Mouse (Mus musculus): ENCODE measurements around the gene Prkn.

Gene Prkn

DNA sequence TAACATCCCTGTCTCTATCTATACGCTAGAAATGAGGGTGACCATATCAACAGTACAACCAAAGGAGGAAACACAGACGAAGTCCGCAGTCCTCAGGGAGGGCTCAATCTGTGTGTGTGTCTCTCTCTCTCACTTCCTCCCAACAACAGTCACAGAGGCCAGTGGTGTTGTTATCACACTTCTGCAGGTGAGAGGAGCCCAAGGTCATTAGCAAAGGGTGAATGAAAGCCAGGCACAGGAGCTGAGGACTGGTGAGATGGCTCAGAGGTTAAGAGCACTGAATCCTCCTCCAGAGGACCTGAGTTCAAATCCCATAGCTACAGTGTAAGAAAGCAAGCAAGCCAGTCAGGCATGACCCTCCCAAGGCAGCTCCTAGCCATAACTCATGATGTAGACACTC lies 1199.7 kb downstream of the Prkn start:
- DNase-seq (ENCODE audit: extremely low spot score), result no peak

DNA sequence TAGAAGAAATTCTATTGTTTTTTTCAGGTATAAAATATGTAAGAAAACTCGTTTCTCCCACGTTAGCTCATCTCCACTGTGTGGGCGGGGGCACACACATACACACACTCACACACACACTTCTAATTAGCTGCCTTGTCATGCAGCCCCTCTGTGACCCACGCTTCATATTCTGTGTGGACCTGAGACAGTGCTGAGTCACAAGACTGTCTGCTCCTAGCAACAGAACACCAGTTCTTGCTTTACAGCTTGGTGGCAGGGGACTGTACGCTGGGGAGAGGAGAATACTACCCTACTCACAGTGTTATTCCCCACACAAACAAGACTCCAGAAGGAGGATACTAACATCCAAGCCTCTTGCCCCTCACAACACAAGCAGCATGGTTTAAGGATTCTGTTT lies 1200.4 kb downstream of the Prkn start:
- DNase-seq (ENCODE audit: extremely low spot score), result no peak

DNA sequence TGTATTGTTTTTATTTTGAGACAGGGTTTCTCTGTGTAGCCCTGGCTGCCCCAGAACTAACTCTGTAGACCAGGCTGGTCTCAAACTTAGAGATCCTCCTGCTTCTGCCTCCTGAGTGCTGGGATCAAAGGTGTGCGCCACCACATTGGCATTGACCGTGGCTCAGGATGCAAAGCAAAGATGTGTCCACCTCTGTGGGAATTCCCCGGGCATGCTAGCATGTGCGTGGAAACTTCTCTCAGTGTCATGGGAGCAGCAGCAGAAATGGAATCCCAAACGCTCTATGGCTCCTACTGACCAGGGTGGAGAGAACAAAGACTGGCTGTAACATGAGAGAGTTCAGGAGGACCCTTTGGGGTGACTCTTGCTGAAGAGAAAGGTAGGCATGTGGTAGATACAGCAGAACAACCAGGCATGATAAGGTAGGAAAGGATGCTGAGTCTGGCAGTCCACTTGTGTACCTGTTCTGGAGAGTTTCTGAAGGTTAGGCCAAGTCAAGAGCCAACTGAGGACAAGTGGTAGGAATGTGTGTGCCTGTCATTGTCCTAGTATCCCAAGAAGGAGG lies 1201.0 kb downstream of the Prkn start:
- DNase-seq (ENCODE audit: extremely low spot score), result no peak

DNA sequence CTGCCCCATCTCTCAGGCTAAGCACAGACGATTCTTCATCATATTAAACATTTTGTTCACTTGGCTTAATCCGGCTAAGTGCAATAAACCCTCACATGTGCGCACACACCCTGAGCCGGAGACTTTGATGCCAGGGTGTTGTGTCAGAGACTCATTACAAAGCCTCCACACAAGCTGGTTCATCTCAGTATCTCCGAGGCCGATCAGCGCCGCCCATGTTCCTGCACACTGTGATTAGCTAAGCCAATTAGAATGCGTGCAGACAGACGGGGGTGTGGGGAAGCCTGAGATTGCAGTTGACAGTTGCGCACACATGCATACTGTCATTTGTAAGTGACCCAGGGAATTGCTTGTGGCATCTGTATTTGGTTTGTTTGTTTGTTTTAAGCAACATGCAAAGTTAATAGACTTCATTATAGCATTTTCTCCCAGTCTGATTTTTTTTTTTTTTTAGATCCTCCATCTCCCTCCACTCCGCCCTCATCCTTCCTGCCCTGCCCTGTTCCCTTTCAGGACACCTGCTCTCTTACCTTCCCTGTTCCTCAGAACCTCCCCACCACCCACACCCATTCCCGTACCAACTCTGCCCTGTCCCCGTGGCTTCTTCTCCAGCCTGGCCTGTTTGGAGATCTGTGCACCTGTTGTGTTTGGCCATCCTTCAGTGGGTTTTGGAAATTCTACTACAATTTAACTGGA lies 1202.5 kb downstream of the Prkn start:
- no peak for DNase-seq (ENCODE audit: extremely low spot score)

DNA sequence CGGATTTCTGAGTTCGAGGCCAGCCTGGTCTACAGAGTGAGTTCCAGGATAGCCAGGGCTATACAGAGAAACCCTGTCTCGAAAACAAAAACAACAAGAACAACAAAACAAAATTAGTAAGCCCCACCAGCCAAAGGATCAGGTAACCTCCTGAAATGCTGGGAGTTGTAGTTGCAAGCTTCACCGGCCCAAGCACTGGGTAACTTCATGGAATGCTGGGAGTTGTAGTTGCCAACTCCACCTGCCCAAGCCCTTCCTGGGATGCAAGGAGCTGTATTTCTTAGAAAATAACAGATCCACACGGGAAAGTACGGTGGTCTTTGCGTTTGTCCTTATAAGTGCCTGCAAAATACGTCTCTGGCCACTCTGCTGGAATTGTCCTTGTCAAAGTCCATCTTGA lies 1204.0 kb downstream of the Prkn start:
- no peak for DNase-seq (ENCODE audit: extremely low spot score)

DNA sequence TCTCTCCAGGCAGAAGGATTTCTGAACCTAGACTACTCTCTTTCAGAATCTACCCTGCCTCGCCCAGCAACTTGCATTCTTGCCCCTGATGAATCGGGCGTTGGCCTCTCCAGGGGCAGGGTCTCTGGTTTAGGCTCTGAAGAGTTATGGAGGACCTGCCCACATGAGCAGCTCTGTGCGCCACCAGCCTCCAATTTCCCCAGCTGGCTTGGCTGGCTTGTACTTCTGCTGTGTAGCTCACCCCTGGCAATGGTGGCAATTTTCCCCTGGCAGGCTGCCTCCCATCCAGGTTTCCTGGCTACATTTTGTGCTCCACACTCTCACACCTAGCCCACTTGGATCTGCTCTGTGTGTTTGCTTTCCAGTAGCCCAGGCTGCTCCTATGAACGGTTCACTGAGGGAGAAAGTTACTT lies 1205.7 kb downstream of the Prkn start:
- DNase-seq (ENCODE audit: extremely low spot score), result no peak

DNA sequence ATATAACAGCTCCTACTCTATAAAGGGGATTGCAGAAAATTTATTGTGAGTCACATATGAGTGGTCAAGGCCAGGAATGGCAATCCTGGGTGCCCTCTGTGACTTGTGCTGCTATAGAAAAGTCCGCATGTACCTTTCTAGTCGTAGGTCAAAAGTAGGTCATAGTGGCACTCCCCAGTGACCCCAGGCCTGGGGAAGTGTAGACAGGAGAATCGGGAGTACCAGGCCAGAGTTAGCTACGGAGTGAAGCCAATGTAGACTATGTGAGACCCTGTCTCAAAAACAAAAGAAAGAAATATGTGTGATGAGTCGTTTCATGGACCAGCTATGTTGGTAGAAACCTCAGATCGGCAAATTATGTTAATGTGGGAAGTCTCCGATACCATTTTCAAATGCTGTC lies 1206.8 kb downstream of the Prkn start:
- DNase-seq (ENCODE audit: extremely low spot score), result no peak

DNA sequence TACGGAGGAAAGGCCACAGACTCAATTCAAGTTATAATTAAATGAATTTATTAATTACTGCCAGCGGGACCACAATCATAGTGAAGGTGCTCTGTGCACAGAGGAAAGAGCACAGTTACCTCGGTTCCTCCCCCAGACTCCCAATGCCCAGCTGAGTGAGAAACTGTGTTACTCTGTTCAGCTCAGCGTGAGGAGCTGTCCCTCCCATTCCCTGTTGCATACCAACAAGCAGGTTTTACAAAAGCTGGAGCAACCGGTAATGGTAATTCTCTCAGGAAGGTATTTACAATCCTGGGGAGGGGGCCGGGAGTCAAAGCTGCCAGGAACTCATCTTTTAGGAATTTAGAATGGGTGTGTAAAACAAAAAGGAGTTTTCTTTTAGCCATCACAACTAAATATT lies 1207.3 kb downstream of the Prkn start:
- DNase-seq (ENCODE audit: extremely low spot score), result no peak

DNA sequence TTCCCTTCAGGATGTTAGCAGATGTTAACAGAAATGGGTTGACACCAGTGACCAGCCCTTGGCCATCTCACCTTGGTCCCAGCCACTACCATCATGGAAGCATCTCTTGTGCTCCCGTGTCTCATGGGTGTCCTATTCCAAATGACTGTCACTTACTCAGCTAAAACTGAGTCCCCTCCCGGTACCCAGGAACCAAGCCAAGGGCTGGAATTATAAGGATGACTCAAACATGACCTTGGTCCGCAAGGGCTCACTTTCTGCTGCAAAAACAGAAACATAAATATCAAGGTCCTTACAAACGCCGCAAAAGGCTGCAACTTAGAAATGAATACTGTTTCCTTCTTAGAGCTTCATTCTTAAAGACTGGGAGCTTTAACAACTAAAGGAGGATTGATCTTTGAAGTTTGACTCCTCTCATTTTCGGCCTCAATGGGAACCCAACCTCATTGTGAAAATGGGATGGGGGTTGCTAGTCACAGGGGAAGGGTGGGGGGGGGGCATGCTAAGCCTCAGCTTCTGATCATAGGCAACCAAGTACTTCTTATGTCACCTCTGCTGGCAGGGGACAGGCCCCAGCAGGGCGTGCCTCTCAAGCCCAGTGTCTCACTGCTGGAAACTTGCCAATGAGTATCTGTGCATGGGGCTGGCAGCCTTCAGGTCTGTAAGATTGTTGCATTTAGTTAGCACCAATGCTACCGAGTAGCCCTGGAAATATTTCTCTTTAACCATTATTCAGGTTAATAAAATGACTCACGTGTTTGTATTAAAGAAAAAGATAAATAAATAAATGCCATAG lies 1208.7 kb downstream of the Prkn start:
- no peak for DNase-seq (ENCODE audit: extremely low spot score)

DNA sequence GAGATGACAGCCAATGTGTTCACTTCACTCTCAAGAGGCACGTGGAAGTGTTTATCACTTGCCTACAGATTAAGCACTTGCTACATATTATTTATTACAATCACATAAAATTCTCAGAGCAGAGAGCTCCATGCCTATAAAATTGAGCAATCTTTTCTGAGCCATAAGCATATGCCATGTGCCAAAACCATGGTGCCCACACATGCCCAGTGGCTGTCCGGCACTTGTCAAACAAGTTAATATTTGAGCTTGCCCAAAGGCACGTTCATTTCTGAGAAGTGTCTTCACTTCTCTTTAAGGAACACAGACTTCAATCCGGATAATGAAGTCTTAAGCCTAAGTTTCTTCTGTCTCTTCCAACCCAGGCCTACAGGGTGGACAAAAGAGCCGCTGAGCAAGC lies 1210.1 kb downstream of the Prkn start:
- DNase-seq (ENCODE audit: extremely low spot score), result no peak

DNA sequence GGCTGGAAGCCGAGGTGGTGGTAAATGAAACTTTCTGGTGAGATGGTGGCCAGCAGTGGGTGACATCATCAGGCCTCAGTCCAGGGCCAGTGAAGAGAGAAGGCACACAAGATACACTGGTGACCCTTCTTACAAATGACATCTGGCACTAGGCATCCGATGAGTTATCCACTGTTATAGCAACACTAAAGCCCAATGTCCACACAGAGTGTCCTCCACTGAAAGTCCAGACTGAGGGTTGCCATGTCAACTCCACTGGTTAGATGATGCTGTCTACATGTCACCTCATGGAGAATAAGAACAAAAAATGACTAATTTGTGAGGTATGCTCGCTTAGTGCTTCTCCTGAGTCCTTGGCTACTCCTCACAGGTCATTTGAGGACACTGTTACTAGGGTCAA lies 1210.8 kb downstream of the Prkn start:
- no peak for DNase-seq (ENCODE audit: extremely low spot score)

DNA sequence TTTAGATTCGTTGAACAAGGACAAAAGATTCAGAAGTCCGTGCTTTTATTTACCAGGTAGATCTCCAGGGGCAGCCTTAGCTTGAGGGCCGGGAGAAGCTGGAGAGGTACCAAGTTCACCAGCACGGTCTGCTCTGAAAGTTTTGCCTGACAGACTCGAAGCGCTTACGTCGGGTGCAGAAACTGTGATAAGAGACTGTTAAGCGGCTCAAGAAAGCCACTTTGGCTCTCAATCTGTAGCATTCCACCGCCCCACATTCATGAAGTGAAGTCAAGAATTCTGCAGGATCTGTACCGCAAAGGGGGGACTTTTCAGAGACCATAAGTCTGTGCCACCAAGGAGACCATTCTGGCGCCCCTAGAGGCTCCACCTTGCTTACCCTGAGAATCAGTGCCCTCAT lies 1212.5 kb downstream of the Prkn start:
- no peak for DNase-seq (ENCODE audit: extremely low spot score)

DNA sequence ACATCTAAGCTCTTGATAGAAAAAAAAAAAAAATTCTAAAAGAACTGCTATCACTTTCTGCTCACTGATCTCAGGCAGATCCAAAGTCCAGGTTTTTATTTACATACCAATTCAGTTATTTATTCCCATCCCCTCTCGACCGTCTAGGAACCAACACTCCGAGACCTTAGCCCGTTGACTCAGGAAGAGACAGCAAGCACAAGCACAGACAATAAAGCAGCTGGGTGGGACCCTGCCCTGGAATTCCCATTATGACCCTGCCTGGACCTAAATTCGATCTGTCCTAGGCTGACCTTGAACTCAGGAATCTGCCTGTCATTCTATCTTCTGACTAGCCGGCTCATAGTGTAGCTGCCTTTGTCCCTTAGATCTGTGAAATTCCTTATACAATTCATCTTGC lies 1218.9 kb downstream of the Prkn start:
- DNase-seq (ENCODE audit: extremely low spot score), result no peak

DNA sequence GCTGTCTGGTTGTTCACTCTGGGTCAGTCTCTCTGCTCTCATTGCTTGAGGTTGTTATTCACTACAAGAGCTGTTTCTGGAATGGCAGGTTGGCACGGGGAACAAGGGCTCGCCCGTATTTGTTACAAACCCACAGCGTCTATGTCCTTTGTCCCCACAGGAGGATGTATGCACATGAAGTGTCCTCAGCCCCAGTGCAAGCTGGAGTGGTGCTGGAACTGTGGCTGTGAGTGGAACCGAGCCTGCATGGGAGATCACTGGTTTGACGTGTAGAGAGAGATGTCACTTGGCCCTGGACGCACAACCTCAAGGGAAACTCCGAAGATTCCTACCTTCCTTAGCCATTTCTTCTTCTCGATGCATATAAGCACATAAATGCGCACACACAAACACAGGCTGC lies 1221.2 kb downstream of the Prkn start:
- no peak for DNase-seq (ENCODE audit: extremely low spot score)

DNA sequence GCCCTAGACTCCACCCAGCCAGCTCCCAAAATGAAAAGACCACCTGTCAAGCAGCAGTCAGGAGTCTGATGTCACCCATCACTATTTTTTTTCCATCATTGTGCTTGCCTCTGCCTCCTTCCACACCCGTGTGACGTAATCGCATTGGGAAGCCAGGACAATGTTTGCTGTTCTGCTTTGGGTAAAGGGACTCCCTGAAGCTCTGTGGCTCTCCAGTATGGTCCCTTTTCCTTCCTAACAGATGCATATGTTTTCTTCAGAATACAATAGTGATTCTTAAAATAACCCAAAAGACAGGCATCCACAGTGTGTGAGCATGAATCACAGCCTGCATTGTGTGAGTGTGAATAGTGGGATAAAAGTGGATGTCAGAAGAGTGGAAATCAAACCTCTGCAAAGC lies 1222.7 kb downstream of the Prkn start:
- DNase-seq (ENCODE audit: extremely low spot score), result no peak

DNA sequence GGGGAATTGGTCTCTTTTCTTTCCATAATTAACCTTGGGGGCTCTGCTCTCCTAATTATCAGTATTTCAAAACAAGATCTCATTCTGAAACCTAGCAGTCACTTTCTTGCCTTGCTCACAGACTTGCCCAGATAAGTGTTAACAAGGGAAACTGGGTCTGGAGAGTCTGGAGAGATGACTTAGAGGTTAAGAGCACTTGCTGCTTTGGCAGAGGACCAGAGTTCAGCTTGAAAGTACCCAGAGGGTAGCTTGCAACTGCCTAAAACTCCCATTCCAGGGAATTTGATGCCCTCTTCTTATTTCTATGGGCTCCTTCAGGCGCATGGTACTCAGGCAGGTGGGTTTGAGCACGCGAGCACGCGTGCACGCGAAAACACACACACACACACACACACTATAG lies 1223.3 kb downstream of the Prkn start:
- no peak for DNase-seq (ENCODE audit: extremely low spot score)

DNA sequence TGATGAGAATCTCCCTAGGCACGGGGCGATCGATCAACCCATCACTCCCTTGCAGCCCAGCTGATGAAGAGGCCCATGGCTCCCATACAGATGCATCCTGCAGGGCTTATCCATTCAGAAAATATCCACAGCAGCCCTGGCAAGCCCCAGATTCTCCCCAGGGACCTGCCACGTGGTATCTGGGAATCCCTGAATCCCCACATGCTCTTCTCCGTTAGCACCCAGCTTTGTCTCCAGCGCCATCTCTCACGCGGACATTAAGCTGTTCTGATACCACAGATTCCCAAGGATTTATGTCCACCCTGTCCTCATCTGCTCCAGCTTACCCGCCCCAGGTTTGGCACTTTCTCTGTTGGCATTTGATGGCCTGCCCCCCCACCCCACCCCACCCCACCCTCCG lies 1225.9 kb downstream of the Prkn start:
- DNase-seq (ENCODE audit: extremely low spot score), result no peak

DNA sequence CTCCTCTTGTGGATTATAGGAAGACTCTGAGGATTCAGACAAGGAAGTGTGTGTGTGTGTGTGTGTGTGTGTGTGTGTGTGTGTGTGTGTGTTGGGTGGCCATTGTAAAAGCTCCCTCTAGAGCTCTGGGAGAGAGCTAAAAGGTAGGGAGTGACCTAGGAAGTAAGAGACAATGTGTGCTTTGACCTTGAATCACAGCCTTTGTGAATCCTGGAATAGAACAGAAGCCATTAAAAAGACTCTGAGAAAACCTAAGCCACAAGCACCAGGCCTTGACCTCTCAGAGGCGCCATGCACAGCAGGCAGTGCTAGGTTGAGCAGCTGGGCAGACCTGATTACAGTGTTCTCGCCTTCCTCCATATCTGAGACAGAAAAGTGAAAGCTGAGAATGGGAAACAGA lies 1236.6 kb downstream of the Prkn start:
- no peak for DNase-seq (ENCODE audit: extremely low spot score)

DNA sequence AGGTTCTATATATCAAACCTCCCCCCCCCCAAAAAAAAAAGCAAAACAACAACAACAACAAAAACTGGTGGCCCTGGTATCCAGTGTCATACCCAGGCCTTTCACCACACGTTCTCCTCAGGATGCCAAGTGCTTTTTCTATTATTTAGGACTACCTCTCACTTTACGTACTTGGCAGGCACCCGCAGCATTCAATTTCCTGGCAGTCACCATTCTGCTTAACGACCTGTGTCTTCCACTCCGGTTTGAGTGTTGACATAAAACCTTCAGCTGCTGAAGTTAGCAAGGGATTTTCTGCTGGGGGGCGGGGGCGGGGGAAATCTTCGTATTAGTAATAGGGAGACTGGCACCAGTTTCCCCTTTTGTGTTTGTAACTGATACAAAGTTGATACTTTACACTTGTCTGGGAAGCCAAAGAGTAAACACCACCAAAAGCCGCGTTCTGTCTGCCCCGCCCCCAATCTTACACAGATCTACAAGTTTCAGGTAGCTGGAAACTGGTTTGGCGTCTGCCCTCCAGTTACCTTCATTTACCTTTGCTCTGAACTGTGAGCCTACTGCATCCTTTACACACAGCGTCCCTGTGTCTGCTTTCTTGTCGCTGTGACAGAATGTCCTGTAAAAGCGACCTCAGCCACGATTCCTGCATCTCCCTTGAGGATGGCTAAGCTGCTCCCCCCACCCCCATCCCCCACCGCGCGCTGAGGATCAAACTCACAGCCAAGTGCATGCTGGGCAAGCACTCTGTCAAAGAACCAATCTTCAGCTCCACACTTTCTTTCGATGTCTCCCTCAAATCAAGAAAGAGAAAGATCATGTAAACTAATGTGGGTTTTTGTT lies 1240.7 kb downstream of the Prkn start:
- DNase-seq (ENCODE audit: extremely low spot score), result no peak

DNA sequence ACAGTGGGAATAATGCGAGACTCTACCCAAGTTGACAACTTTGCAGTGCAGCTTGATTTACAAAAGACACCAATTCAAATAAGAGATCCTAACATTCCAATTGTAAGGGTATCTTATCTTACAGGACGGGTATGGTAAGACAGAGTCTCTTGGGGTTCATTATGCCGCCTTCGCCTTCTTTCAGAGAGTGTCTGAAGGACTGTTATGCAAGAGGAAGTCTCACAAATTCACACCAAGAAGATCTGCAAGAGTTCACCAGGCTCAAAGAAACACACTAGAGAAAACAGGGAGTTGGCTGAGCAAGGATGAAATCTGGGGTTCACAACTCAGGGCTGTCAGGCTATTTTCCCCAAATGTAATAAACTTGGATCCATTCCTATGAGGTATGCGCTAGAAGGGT lies 1242.0 kb downstream of the Prkn start:
- no peak for DNase-seq (ENCODE audit: extremely low spot score)

DNA sequence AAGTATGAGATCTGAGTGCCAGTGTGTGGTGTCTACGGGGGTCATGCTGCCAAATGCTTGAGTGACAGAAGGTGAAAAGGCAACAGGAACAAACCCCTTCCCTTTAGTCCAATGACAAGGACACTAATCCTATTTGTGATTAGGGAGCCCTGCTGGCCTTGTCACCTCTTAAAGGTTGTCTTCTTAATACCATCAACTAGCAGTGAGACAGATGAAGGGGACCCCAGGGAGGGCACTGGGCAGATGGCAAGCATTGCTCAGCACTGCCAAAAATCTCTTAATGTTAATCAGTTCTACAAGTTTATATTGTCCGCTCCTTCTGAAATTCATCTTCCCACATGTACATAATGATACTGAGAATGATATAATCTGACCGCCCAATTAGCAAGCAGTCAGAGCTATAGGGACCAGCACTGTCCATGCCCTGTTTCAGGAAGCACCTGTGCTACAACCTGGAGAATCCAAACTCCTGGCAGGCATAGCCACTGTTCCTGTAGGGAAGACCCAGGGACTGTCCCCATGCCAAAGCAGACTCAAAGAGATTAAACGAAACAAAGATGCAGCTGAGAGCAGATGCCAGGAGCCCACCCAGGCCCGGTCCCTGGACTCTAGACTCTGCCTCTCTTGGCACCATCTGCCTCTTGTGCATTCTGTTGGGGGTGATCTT lies 1250.2 kb downstream of the Prkn start:
- no peak for DNase-seq (ENCODE audit: extremely low spot score)

Measured in embryo, embryonic 9.5 days (tissue).